Mouse (Mus musculus): ENCODE data around the gene Ube2l3.

DNA sequence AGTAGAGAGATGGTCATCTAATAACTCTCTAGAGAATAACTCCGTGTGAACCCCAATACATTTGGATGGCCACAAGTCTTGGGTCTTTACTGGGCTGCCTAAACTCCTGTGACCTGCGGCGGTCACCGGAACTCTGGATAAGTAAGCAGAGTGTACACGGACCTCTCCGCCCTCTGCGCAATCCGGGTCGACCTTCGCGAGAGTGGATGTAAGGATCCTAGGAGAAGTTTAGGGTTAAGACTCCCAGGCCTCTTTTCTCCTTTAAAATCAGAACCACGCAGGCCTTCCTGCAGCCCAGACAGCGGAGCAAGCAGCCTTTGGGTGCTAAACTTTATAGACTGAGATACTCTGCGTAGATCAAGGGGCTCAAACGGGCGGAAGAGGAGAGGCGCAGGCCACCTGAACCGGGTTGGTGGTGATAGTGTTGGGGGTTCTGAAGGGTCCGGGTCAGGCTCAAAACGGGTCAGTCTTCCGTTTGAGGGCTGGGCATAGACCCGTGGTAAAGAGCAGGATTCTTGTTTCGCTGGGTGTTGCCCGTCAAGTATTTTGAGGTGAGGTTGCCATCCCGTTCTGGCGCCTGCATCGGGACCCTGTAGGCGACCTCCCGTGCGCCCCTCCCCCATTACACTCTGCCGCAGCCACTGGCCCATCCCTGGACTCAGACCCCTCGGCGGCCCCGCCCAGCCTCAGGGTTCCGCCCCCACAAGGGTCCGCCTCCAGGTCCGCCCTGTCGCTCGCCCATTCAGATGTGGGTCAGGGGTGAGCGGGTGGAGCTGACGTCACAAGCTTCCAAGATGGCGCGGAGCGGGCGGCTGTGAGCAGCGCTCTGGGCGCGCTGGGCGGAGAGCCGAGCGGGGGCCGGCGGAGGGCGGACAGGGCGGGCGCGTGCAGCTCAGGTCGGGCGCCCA is 30.6 kb upstream of the Ube2l3 start, which contains the start of gene Hic2:
- TF ChIP-seq CTCF (IDR thresholded peaks at IDR 0.05 in 2 of 3, conservative IDR thresholded peaks at IDR 0.05 in 1 of 3; ENCODE audit: control insufficient read depth in 1 of 3, insufficient read depth in 1 of 3, low read depth in 2 of 3, low read length in 3 of 3, poor library complexity in 1 of 3, severe bottlenecking in 1 of 3) (no peak), ZNF384 (IDR thresholded peaks at IDR 0.05; ENCODE audit: low read depth, low read length) (no peak), POLR2A (IDR thresholded peaks at IDR 0.05; ENCODE audit: control insufficient read depth in 1 of 2, insufficient read depth in 1 of 2, low read depth in 1 of 2, low read length in 2 of 2, poor library complexity in 1 of 2) (peak; percentile 84 to 92; a peak in 3 of 4 replicates), GATA1 (IDR thresholded peaks at IDR 0.05; ENCODE audit: low read depth, low read length) (no peak), TCF12 (IDR thresholded peaks at IDR 0.05; ENCODE audit: low read depth, low read length) (peak; percentile 68; the same call in 1 of the 2 replicates)
